Mouse (Mus musculus): ENCODE results near the gene Ralbp1. TPM values are rescaled to one million over a fixed set of nuclear protein-coding genes. Genes with fewer than 3 reads are reported as not detected.
A peak's percentile ranks its signal among the peaks of the same experiment; 100 is the strongest.

Ralbp1 gene
- total and polyA plus RNA-seq, 2 experiments from 2014 or later: 40.7 to 47.7 TPM

- Histone ChIP-seq H3K4me1 (ENCODE audit: insufficient read depth) (no peaks in the 10 kb centered on the region), H3K4me2 (ENCODE audit: low read depth) (no peak overlapping the region), H3K9me3 (ENCODE audit: low read length) (no peaks in the 10 kb centered on the region), H3K27me3 (ENCODE audit: insufficient read depth, low read length) (no peaks in the 10 kb centered on the region), H3K27ac (ENCODE audit: low read depth, low read length) (no peak overlapping the region), H3K9ac (no peak overlapping the region), H3K4me3 (ENCODE audit: low read depth, low read length) (no peak overlapping the region), H3K36me3 (ENCODE audit: insufficient read depth) (no peaks in the 10 kb centered on the region)
- no peak for DNase-seq
- no peak for TF ChIP-seq CTCF (IDR thresholded peaks at IDR 0.05; ENCODE audit: low read depth)
- 84% methylated on average over 15 of the region's 15 CpGs for WGBS
- ATAC-seq: no peak
Measured at GRCm38 (mm10) chr17:65911285-65912069, 25.9 kb upstream of the Ralbp1 start.

GRCm38 (mm10) chr17:65908270-65908669, 22.7 kb upstream of the Ralbp1 start:
- no peaks in the 10 kb centered on the region for H3K4me1 ChIP-seq (ENCODE audit: insufficient read depth)
- no peak for DNase-seq
- H3K9me3 ChIP-seq (ENCODE audit: low read length): no peaks in the 10 kb centered on the region
- H3K36me3 ChIP-seq (ENCODE audit: insufficient read depth): no peaks in the 10 kb centered on the region
- H3K27me3 ChIP-seq (ENCODE audit: insufficient read depth, low read length): no peaks in the 10 kb centered on the region
- no peak for TF ChIP-seq CTCF (IDR thresholded peaks at IDR 0.05; ENCODE audit: low read depth)
- no peak for ATAC-seq
- H3K4me3 ChIP-seq (ENCODE audit: low read depth, low read length): no peak overlapping the region
- no peak overlapping the region for H3K9ac ChIP-seq
- H3K27ac ChIP-seq (ENCODE audit: low read depth, low read length): no peak overlapping the region
- no peak overlapping the region for H3K4me2 ChIP-seq (ENCODE audit: low read depth)

GRCm38 (mm10) chr17:65906895-65907401, 21.4 kb upstream of the Ralbp1 start:
- 64% methylated on average over 11 of the region's 11 CpGs for WGBS
- Histone ChIP-seq H3K4me2 (ENCODE audit: low read depth) (no peak overlapping the region), H3K4me1 (ENCODE audit: insufficient read depth) (no peaks in the 10 kb centered on the region), H3K36me3 (ENCODE audit: insufficient read depth) (no peaks in the 10 kb centered on the region), H3K27me3 (ENCODE audit: insufficient read depth, low read length) (no peaks in the 10 kb centered on the region), H3K9me3 (ENCODE audit: low read length) (no peaks in the 10 kb centered on the region), H3K4me3 (ENCODE audit: low read depth, low read length) (no peak overlapping the region), H3K9ac (no peak overlapping the region), H3K27ac (ENCODE audit: low read depth, low read length) (no peak overlapping the region)
- ATAC-seq: peak; percentile 27; the same call in 1 of the 2 replicates
- no peak for TF ChIP-seq CTCF (IDR thresholded peaks at IDR 0.05; ENCODE audit: low read depth)
- no peak for DNase-seq

DNA sequence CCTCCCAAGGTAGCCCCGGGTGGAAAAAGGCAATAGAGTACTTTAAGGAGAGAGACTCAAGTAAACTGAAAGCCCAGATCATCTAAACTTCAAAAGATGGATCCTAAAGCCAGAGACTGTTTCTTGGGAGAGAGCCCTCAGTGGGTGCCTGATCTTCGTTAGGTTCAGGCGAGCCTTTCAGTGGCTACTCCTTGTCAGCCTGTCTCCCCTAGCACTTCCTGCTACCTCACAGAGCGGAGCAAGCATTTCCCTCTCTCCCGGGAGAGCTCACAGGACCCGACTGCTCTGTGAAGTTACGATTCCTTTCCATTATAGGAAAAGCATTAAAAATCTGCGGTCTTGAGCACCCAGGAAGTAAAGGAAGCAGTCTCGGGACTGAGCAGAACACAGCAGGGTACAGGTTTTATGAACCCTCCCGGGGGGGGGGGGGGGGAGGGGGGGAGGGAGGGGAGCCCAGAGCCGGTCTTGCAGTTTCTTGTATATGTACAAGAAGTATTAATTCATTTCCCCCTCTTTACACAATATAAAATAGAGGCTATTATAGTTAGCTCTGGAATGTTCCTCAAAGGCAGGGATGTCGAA, 20.8 kb upstream of the Ralbp1 start:
- 48% methylated on average over 12 of the region's 12 CpGs for WGBS
- Histone ChIP-seq H3K4me1 (ENCODE audit: insufficient read depth) (no peaks in the 10 kb centered on the region), H3K27ac (ENCODE audit: low read depth, low read length) (no peak overlapping the region), H3K4me2 (ENCODE audit: low read depth) (no peak overlapping the region), H3K36me3 (ENCODE audit: insufficient read depth) (no peaks in the 10 kb centered on the region), H3K9ac (no peak overlapping the region), H3K4me3 (ENCODE audit: low read depth, low read length) (no peak overlapping the region), H3K9me3 (ENCODE audit: low read length) (no peaks in the 10 kb centered on the region), H3K27me3 (ENCODE audit: insufficient read depth, low read length) (no peaks in the 10 kb centered on the region)
- ATAC-seq: no peak
- DNase-seq: no peak
- TF ChIP-seq CTCF (IDR thresholded peaks at IDR 0.05; ENCODE audit: low read depth): no peak

DNA sequence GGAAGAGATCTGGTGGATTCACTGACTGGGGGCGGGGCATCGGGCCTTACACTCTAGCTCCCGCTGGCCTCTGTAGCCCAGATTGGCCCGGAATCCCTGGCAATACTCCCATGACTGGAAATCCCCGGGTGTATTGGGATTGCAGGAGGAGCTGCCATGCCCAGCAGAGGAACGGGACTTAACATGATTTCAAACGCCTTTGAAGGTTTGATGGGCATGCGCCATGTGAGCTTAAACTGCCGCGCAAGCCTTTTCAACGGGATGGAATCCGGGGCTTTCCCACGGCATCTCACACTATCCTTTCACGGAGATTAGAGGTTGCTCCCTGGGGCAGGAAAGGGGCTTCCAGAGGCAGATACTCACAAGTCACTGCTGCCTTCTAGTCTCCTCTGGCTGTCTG, 19.6 kb upstream of the Ralbp1 start:
- Histone ChIP-seq H3K9ac (no peak overlapping the region), H3K27me3 (ENCODE audit: insufficient read depth, low read length) (no peaks in the 10 kb centered on the region), H3K4me1 (ENCODE audit: insufficient read depth) (no peaks in the 10 kb centered on the region), H3K4me2 (ENCODE audit: low read depth) (no peak overlapping the region), H3K9me3 (ENCODE audit: low read length) (no peaks in the 10 kb centered on the region), H3K4me3 (ENCODE audit: low read depth, low read length) (no peak overlapping the region), H3K27ac (ENCODE audit: low read depth, low read length) (no peak overlapping the region), H3K36me3 (ENCODE audit: insufficient read depth) (no peaks in the 10 kb centered on the region)
- no peak for TF ChIP-seq CTCF (IDR thresholded peaks at IDR 0.05; ENCODE audit: low read depth)
- DNase-seq (no peak), ATAC-seq (no peak)
- WGBS: 81% methylated on average over 14 of the region's 14 CpGs

DNA sequence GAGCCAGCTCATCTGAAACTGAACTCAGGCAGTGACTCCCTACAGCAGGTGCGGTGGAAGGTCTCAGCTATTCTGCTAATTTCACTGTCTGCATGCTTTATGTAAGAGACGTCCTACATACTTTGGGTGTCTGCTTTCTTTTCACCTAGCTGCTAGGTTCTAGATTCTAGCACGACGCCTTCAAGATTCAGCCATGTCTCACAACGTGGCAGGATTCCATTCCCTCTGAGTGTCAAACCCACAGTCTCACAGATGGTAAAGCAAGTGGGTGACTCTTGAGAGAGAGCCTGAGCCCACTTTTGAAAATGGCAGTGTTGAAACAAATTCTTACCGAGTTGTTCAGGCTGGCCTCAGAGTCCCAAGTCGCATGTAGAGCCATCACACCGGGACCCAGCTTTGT, 18.2 kb upstream of the Ralbp1 start:
- TF ChIP-seq CTCF (IDR thresholded peaks at IDR 0.05; ENCODE audit: low read depth): no peak
- no peak for DNase-seq
- Histone ChIP-seq H3K4me2 (ENCODE audit: low read depth) (no peak overlapping the region), H3K9me3 (ENCODE audit: low read length) (no peaks in the 10 kb centered on the region), H3K36me3 (ENCODE audit: insufficient read depth) (no peaks in the 10 kb centered on the region), H3K9ac (no peak overlapping the region), H3K27ac (ENCODE audit: low read depth, low read length) (no peak overlapping the region), H3K4me1 (ENCODE audit: insufficient read depth) (no peaks in the 10 kb centered on the region), H3K27me3 (ENCODE audit: insufficient read depth, low read length) (no peaks in the 10 kb centered on the region), H3K4me3 (ENCODE audit: low read depth, low read length) (no peak overlapping the region)
- WGBS: 92% methylated on average over 8 of the region's 8 CpGs
- no peak for ATAC-seq

- DNase-seq: no peak
- no peak for ATAC-seq
Measured at GRCm38 (mm10) chr17:65903011-65903410, 17.4 kb upstream of the Ralbp1 start.

More at GRCm38 (mm10) chr17:65903011-65903410, 17.4 kb upstream of the Ralbp1 start:
- Histone ChIP-seq H3K9ac (no peak overlapping the region), H3K9me3 (ENCODE audit: low read length) (no peaks in the 10 kb centered on the region), H3K4me2 (ENCODE audit: low read depth) (no peak overlapping the region), H3K4me1 (ENCODE audit: insufficient read depth) (no peaks in the 10 kb centered on the region), H3K36me3 (ENCODE audit: insufficient read depth) (no peaks in the 10 kb centered on the region), H3K27ac (ENCODE audit: low read depth, low read length) (no peak overlapping the region), H3K27me3 (ENCODE audit: insufficient read depth, low read length) (no peaks in the 10 kb centered on the region), H3K4me3 (ENCODE audit: low read depth, low read length) (no peak overlapping the region)
- TF ChIP-seq CTCF (IDR thresholded peaks at IDR 0.05; ENCODE audit: low read depth): no peak
- 92% methylated on average over 1 of the region's 1 CpGs for WGBS
